Mouse (Mus musculus) intestine, embryonic 15.5 days (tissue): Measurements from ENCODE around the gene Fads3. TPM values are rescaled to one million over a fixed set of nuclear protein-coding genes. Genes with fewer than 3 reads are reported as not detected.

Experiments used
- ATAC-seq: fragments of 200-750 bp; cut with Nextera tagmentation; 2 replicates; pipeline ENCODE4 v1.8.0; 2017; ENCODE audit warnings: moderate TSS enrichment, moderate library complexity
- H3K27ac ChIP-seq: fragments of 300-500 bp; sonication (generic); 2 replicates; pipeline ENCODE4 v1.5.1; 2015; ENCODE audit warnings: mild to moderate bottlenecking, inconsistent platforms
- H3K27me3 ChIP-seq: fragments of 300-500 bp; sonication (generic); replicated peaks from 2 replicates; pipeline ENCODE4 v1.6.1; 2015; ENCODE audit warnings: inconsistent platforms
- H3K36me3 ChIP-seq: fragments of 300-500 bp; sonication (generic); 2 replicates; pipeline ENCODE4 v1.6.1; 2015; ENCODE audit warnings: inconsistent platforms
- H3K4me1 ChIP-seq: fragments of 300-500 bp; sonication (generic); replicated peaks from 2 replicates; pipeline ENCODE4 v1.6.1; 2015; ENCODE audit warnings: inconsistent platforms
- H3K4me2 ChIP-seq: fragments of 300-500 bp; sonication (generic); replicated peaks from 2 replicates; pipeline ENCODE4 v1.6.1; 2015; ENCODE audit warnings: mild to moderate bottlenecking, inconsistent platforms
- H3K4me3 ChIP-seq: fragments of 300-500 bp; sonication (generic); replicated peaks from 2 replicates; pipeline ENCODE4 v1.5.1; 2015; ENCODE audit warnings: inconsistent platforms
- H3K9ac ChIP-seq: fragments of 300-500 bp; sonication (generic); 2 replicates; pipeline ENCODE4 v1.6.1; 2015; ENCODE audit warnings: inconsistent platforms
- H3K9me3 ChIP-seq: fragments of 300-500 bp; sonication (generic); 2 replicates; pipeline ENCODE4 v1.6.1; 2016; ENCODE audit warnings: inconsistent platforms
- WGBS: fragments of 180-500 bp; shearing (Covaris S2); methylation state at CpG from one replicate; pipeline ENCODE4 v1.1.7; 2015; 5-methylcytosine and 5-hydroxymethylcytosine counted together
- polyA plus RNA-seq: library from polyadenylated mRNA; unstranded; fragments of >200 nt; fragmentation: Nextera tagmentation; extraction: Ambion mirVana; gene quantifications from 2 replicates; pipeline ENCODE4 v1.2.1, GENCODE M21; 2015

The Fads3 gene
- polyA plus RNA-seq, 1 experiment from 2014 or later, result 15.1 TPM

GRCm38 (mm10) chr19:10056686-10057085, 15.3 kb downstream of the Fads3 start:
- WGBS, result 78% methylated on average over 3 of the region's 3 CpGs
- Histone ChIP-seq H3K4me2 (no peak overlapping the region), H3K36me3 (peaks cover 11% of the 10 kb centered on the region; the same call in 1 of the 2 replicates), H3K4me3 (no peak overlapping the region), H3K27ac (no peak overlapping the region), H3K27me3 (no peaks in the 10 kb centered on the region), H3K9me3 (no peaks in the 10 kb centered on the region), H3K4me1 (peaks cover 27% of the 10 kb centered on the region), H3K9ac (no peak overlapping the region)
- ATAC-seq, result no peak

DNA sequence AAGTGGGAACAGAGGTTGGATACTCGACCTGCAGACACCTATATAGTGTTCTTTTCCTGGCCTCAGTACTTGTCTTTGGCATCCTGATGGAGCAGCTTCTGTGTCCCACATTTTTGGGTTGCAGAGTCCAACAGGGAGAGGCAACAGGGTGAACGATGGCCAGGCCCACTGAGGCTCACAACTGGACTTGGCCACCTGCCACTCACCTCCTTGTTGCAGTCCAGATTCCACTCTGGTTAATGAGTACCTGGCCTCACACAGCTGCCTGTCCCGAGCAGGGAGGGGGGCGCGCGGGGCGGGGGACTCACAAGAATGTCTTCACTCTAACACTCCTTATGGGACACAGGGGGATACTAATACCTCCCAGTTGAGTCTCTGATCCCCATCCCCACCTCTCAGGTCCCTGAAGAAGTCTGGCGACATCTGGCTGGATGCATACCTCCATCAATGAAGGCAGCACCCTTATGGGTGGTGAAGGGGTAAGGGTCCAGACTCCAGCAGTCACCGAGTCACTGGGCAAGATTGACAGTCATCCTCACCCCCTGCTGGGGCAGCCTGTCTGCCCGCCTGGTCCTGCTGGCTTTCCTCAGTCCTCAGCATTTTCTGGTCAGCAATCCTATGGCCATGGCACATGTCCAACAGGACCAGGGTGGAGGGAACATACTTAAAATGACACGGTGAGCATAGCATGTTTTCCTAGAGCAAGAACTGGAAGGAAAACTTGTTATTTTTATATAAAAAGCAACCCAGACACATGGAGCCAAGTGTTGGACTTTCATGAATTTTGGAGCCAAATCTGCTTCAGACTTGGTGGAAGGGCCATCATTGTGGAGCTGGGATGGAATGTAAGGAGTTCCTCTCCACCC, 16.4 kb downstream of the Fads3 start:
- H3K4me3 ChIP-seq, result no peak overlapping the region
- H3K9ac ChIP-seq, result no peak overlapping the region
- H3K4me2 ChIP-seq, result peak overlapping the region; percentile 32
- peaks cover 20% of the 10 kb centered on the region; the same call in 1 of the 2 replicates for H3K36me3 ChIP-seq
- H3K9me3 ChIP-seq, result no peaks in the 10 kb centered on the region
- peak; percentile 55 for ATAC-seq
- H3K27ac ChIP-seq, result peak overlapping the region; percentile 42; the same call in 1 of the 2 replicates
- 48% methylated on average over 11 of the region's 11 CpGs for WGBS
- no peaks in the 10 kb centered on the region for H3K27me3 ChIP-seq
- peaks cover 27% of the 10 kb centered on the region for H3K4me1 ChIP-seq

DNA sequence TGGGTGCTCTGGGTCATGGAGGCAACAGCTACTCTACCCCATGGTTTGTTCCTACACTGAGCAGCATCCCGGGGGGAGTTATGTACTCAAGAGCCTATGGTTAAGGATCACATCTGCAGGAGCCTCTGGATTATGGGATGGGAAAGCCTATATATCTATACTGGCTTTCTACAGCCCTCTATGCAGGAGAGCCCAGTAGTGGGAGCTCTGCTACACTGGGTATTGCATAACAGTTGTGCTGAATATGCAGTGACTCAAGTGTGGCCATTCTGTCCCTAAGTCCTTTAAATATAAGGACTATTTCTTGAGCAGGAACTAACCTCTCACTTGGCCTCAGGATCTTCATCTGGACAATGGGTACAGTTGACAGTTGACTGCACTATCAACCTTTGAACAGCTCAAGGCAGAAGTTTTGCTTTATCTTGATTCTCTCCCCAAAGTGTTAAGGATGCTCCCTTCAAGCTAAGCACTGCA, 17.0 kb downstream of the Fads3 start:
- Histone ChIP-seq H3K9me3 (no peaks in the 10 kb centered on the region), H3K27ac (no peak overlapping the region), H3K4me2 (no peak overlapping the region), H3K36me3 (peaks cover 24% of the 10 kb centered on the region; the same call in 1 of the 2 replicates), H3K27me3 (no peaks in the 10 kb centered on the region), H3K4me3 (no peak overlapping the region), H3K4me1 (peaks cover 27% of the 10 kb centered on the region), H3K9ac (no peak overlapping the region)
- 74% methylated on average over 1 of the region's 1 CpGs for WGBS
- ATAC-seq, result no peak

- no peaks in the 10 kb centered on the region for H3K27me3 ChIP-seq
- peaks cover 30% of the 10 kb centered on the region; the same call in 1 of the 2 replicates for H3K36me3 ChIP-seq
- H3K27ac ChIP-seq, result no peak overlapping the region
- no peaks in the 10 kb centered on the region for H3K9me3 ChIP-seq
- H3K4me3 ChIP-seq, result no peak overlapping the region
- no peak for ATAC-seq
- H3K4me1 ChIP-seq, result peaks cover 30% of the 10 kb centered on the region
- 60% methylated on average over 9 of the region's 9 CpGs for WGBS
- H3K9ac ChIP-seq, result no peak overlapping the region
- H3K4me2 ChIP-seq, result no peak overlapping the region
These were observed 17.6 kb downstream of the Fads3 start for GRCm38 (mm10) chr19:10058876-10059427.

GRCm38 (mm10) chr19:10059911-10060567, 18.7 kb downstream of the Fads3 start:
- no peak overlapping the region for H3K9ac ChIP-seq
- no peaks in the 10 kb centered on the region for H3K27me3 ChIP-seq
- H3K4me1 ChIP-seq, result peaks cover 30% of the 10 kb centered on the region
- no peak overlapping the region for H3K4me3 ChIP-seq
- peak overlapping the region; percentile 22; the same call in 1 of the 2 replicates for H3K4me2 ChIP-seq
- peak; percentile 85 for ATAC-seq
- peak overlapping the region; percentile 79 for H3K27ac ChIP-seq
- H3K36me3 ChIP-seq, result peaks cover 37% of the 10 kb centered on the region; the same call in 1 of the 2 replicates
- no peaks in the 10 kb centered on the region for H3K9me3 ChIP-seq
- WGBS, result 27% methylated on average over 10 of the region's 10 CpGs

GRCm38 (mm10) chr19:10060783-10061590, 19.6 kb downstream of the Fads3 start:
- 45% methylated on average over 8 of the region's 8 CpGs for WGBS
- H3K4me3 ChIP-seq, result no peak overlapping the region
- H3K27me3 ChIP-seq, result no peaks in the 10 kb centered on the region
- peak overlapping the region; percentile 23; the same call in 1 of the 2 replicates for H3K9ac ChIP-seq
- ATAC-seq, result peak; percentile 44
- H3K4me2 ChIP-seq, result peak overlapping the region; percentile 22; the same call in 1 of the 2 replicates
- H3K27ac ChIP-seq, result peak overlapping the region; percentile 79
- no peaks in the 10 kb centered on the region for H3K9me3 ChIP-seq
- peaks cover 36% of the 10 kb centered on the region for H3K36me3 ChIP-seq
- peaks cover 28% of the 10 kb centered on the region for H3K4me1 ChIP-seq

DNA sequence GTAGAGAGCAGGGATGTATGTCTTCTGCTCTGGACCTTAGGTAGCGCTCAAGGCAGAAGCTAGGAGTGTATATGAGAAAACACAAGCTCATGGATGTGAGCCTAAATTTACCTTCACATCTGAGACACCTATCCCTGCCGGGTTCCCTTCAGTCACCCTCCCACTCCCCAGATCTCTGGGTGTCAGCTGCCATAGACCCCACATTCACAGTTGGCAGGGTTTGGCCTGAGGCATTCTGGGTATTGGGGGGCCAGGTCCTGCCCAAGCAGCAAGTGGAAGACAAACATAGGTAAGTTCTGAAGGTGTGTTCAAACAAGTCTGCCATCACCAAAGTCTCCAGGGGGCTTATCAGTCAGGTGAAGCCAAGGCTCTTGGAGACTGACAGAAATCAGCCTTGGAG, 20.3 kb downstream of the Fads3 start:
- no peak overlapping the region for H3K4me3 ChIP-seq
- H3K9me3 ChIP-seq, result no peaks in the 10 kb centered on the region
- peaks cover 41% of the 10 kb centered on the region for H3K36me3 ChIP-seq
- H3K4me1 ChIP-seq, result peaks cover 22% of the 10 kb centered on the region
- ATAC-seq, result no peak
- H3K27ac ChIP-seq, result peak overlapping the region; percentile 79
- H3K27me3 ChIP-seq, result no peaks in the 10 kb centered on the region
- no peak overlapping the region for H3K9ac ChIP-seq
- 0 out of 2 replicates have a peak overlapping the region, but pooled peaks have one; percentile 22 for H3K4me2 ChIP-seq
- 97% methylated on average over 2 of the region's 2 CpGs for WGBS

- ATAC-seq, result no peak
- no peak overlapping the region for H3K27ac ChIP-seq
- H3K4me1 ChIP-seq, result peaks cover 18% of the 10 kb centered on the region
- WGBS, result 90% methylated on average over 8 of the region's 8 CpGs
- no peaks in the 10 kb centered on the region for H3K27me3 ChIP-seq
- H3K9me3 ChIP-seq, result no peaks in the 10 kb centered on the region
- no peak overlapping the region for H3K4me3 ChIP-seq
- no peak overlapping the region for H3K4me2 ChIP-seq
- no peak overlapping the region for H3K9ac ChIP-seq
- H3K36me3 ChIP-seq, result peaks cover 47% of the 10 kb centered on the region
These were observed 20.9 kb downstream of the Fads3 start for GRCm38 (mm10) chr19:10062292-10062691.

DNA sequence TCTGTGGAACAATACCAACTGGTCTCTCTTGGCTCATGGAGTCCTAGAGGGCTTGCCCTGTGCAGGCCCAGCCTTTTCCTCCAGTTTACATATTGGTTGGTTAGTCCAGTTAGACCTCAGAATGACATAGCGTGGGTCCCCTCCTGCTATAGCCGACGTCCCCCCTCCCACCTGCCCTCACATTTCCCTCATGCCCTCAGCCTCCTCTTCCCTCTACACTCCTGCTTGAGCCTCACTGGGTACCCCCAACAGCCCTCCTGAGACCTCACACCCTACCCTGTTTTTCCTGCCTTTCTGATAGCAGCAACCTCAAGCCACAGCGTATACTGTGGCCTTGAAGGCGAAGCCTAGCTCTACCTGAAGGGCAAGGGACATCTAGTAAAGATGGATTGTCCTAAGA, 21.5 kb downstream of the Fads3 start:
- Histone ChIP-seq H3K4me2 (no peak overlapping the region), H3K9ac (no peak overlapping the region), H3K36me3 (peaks cover 47% of the 10 kb centered on the region), H3K4me1 (peaks cover 14% of the 10 kb centered on the region), H3K27ac (no peak overlapping the region), H3K4me3 (no peak overlapping the region), H3K27me3 (no peaks in the 10 kb centered on the region), H3K9me3 (no peaks in the 10 kb centered on the region)
- 91% methylated on average over 5 of the region's 5 CpGs for WGBS
- no peak for ATAC-seq

GRCm38 (mm10) chr19:10064173-10065012, 23.0 kb downstream of the Fads3 start:
- Histone ChIP-seq H3K4me3 (no peak overlapping the region), H3K36me3 (peaks cover 55% of the 10 kb centered on the region), H3K27ac (no peak overlapping the region), H3K4me2 (no peak overlapping the region), H3K27me3 (no peaks in the 10 kb centered on the region), H3K9me3 (no peaks in the 10 kb centered on the region), H3K4me1 (peaks cover 10% of the 10 kb centered on the region), H3K9ac (no peak overlapping the region)
- ATAC-seq, result no peak
- 87% methylated on average over 10 of the region's 10 CpGs for WGBS
